Mouse (Mus musculus) layer of hippocampus, adult 9-11 months (tissue): Measurements from ENCODE around the gene Fam193a.

Experiments
- DNase-seq: peaks from one replicate; pipeline ENCODE4 v3.0.0; 2022

Fam193a gene

GRCm38 (mm10) chr5:34369341-34370021, at the start of gene Fam193a:
Fam193a (plus strand) TSS chr5:34369933.
- peak; percentile 98 for DNase-seq

- DNase-seq = no peak
Measured at GRCm38 (mm10) chr5:34321236-34321635, 48.5 kb upstream of the Fam193a start.

GRCm38 (mm10) chr5:34325286-34325685, 44.4 kb upstream of the Fam193a start:
- DNase-seq = no peak

GRCm38 (mm10) chr5:34326249-34326691, 43.5 kb upstream of the Fam193a start:
- DNase-seq = no peak

GRCm38 (mm10) chr5:34326875-34327576, 42.7 kb upstream of the Fam193a start:
- peak; percentile 8 for DNase-seq

- no peak for DNase-seq
Measured at GRCm38 (mm10) chr5:34330136-34330535, 39.6 kb upstream of the Fam193a start.

GRCm38 (mm10) chr5:34334081-34334480, 35.7 kb upstream of the Fam193a start:
- DNase-seq = no peak

GRCm38 (mm10) chr5:34335539-34336096, 34.1 kb upstream of the Fam193a start:
- DNase-seq = no peak

GRCm38 (mm10) chr5:34336097-34336774, 33.5 kb upstream of the Fam193a start, which contains the start of gene Rnf4:
Rnf4 (plus strand) TSS chr5:34336289.
- peak; percentile 98 for DNase-seq

GRCm38 (mm10) chr5:34336775-34337450, 32.8 kb upstream of the Fam193a start:
- peak; percentile 37 for DNase-seq

- DNase-seq = no peak
Measured at GRCm38 (mm10) chr5:34340246-34340645, 29.5 kb upstream of the Fam193a start.

GRCm38 (mm10) chr5:34352084-34352631, 17.6 kb upstream of the Fam193a start:
- DNase-seq = no peak

- no peak for DNase-seq
Measured at GRCm38 (mm10) chr5:34360261-34360660, 9.5 kb upstream of the Fam193a start.

GRCm38 (mm10) chr5:34363115-34363514, 6.6 kb upstream of the Fam193a start:
- DNase-seq = no peak

GRCm38 (mm10) chr5:34368551-34369290, 1.0 kb upstream of the Fam193a start:
- DNase-seq = peak; percentile 4

GRCm38 (mm10) chr5:34370022-34370823, 490 bp downstream of the Fam193a start:
- peak; percentile 32 for DNase-seq

- no peak for DNase-seq
Measured at GRCm38 (mm10) chr5:34370840-34371239, 1.1 kb downstream of the Fam193a start.

- DNase-seq = no peak
Measured at GRCm38 (mm10) chr5:34372141-34372540, 2.4 kb downstream of the Fam193a start.

- no peak for DNase-seq
Measured at GRCm38 (mm10) chr5:34372541-34372940, 2.8 kb downstream of the Fam193a start.

- DNase-seq = no peak
Measured at GRCm38 (mm10) chr5:34378787-34379186, 9.1 kb downstream of the Fam193a start.

GRCm38 (mm10) chr5:34381700-34382099, 12.0 kb downstream of the Fam193a start:
- DNase-seq = no peak
